Mouse (Mus musculus) kidney, postnatal 10 days (tissue): ENCODE data around the gene Tmem199.

Experiments used
- DNase-seq: peaks from one replicate; pipeline ENCODE4 v3.0.0; 2021; ENCODE audit warnings: mixed read lengths

The Tmem199 gene

DNA sequence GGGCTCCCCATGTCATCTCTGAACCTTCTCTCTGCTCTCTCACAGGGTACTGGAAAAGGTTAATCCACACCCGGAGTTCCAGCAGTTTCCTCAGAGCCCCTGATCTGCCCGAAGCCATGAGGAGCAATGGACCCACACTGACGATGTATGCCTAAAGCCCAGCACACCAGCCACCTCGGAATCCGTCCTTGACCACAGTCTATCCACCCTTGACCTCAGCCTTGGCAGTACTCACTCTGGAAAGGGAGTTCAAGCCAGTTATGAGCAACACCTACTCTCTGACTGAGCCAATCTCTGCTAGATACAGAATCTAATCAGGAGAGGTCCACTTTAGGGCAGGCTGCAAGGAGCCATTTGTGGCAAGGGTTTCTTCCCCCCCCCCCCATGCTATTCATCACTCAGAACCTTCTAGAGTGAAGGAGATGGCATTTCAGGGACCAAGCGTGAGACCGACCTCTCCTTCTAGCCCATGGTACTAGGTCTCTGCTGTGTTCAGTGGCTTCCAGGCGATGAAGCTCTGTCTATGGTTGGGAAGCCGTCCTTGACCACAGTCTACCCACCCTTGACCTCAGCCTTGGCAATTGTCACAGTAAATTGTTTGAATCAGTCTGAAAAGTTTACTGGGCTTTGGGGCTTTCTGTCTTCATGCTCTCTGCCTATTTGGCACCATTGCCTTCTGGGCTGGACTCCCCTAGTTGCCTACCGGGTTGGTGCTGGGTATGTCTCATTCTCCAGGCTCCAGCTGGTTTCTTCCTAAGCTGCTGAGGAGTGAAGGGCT lies 40.5 kb downstream of the Tmem199 start:
- DNase-seq, result peak; percentile 3

DNA sequence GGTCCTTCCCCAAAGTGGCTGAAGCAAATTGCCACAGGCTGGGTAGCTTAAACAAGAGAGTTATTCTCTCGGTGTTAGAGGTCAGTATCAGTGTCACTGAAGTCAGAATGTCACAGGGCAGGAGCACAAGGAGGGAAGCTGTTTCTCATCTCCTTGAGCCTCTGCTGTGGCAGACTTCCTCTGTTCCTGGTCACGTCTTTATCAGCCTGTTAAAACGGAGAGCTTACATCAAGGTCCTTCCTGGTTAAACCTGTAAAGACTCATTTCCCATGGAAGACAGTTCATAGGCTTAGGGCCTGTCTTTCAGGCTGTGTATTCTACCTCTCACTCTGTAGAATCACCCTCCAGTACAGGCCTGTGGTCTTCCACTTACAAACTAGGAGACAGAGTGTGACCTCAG lies 44.0 kb downstream of the Tmem199 start:
- DNase-seq, result no peak

DNA sequence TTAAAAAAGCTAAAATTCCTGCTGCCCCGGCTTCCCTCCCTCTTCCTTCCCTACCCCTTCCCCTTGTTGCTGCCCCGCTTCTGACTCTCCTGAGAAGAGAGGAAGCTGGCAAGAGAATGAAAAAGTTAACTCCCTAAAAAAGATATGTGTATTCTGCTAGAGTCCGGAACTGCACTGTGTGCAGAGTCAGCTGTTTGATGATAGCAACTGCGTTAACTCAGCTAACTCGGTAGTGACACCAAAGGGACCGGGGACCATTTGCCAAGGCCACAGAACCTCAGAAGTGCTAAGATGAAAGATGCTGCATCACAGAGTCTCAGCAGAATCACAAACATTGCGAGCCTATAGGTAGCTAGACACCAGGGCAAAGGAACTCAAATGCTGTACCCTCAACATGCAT lies 44.5 kb downstream of the Tmem199 start:
- no peak for DNase-seq

DNA sequence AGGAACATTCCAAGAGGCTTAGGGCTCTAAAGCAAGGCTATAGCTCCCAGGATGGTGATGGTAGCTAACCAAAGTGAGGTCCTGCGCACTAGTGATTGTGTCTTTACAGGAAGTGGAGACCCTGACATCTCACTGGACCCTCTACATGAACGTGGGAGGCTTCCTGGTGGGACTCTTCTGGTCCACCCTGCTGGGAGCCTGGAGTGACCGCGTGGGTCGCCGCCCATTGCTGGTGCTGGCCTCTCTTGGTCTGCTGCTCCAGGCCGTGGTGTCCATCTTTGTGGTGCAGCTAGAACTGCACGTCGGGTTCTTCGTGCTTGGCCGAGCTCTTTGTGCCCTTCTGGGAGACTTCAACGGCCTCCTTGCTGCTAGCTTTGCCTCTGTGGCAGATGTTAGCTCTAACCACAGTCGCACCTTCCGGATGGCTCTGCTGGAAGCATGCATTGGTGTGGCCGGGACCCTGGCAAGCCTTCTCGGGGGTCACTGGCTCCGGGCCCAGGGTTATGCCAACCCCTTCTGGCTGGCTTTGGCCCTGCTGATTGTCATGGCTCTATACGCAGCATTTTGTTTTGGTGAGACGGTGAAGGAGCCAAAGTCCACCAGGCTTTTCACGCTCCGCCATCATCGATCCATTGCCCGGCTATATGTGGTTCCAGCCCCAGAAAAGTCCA lies 45.6 kb downstream of the Tmem199 start:
- peak; percentile 24 for DNase-seq

DNA sequence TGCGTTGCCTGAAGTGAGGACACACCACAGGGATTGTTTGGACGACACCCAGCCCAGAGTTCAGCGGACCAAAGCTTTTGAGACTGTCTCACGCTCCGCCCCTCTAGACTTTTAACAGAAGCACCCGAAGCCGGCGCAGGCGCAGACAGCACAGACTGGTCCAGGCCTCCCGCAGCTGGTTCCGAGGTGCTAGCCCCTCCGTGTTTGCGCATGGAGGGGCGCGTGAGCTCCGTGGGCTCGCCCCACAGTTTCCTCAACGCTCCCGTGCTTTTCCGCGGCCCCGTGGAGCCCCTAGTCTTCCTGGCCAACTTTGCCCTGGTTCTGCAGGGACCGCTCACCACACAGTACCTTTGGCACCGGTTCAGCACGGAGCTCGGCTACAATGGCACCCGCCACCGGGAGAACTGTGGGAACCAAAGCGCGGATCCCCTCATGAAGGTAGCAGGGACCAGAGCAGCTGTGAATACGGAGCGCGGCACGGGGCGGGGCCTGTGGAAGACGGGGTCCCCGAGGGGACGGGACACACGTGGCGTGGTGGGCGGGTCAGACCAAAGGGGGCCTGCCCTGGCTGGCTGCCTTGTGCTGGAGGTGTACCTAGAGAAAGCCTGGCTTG lies 46.3 kb downstream of the Tmem199 start, which contains the start of gene Slc46a1:
TSS of gene Slc46a1 (plus strand) at position 130 of the 613 bp plus-strand sequence.
- DNase-seq, result peak; percentile 94

DNA sequence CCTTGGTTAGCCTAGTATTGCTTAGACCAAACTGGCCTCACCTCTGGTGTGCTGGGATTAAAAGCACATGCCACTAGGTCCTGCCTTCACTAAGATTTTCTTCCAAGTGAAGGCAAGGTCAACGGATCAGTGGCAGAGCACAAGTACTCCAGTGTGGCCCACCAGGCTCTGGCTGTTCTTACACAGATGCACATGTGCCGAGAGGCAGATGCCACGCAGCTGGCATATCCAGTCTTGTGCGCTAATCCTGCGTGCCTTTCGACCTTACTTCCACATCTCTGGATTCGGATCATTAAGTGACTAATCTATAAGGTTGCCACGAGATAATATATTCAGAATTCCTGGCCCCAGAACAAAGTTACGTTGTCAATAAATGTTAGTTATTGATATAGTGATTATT lies 46.9 kb downstream of the Tmem199 start:
- DNase-seq, result no peak

DNA sequence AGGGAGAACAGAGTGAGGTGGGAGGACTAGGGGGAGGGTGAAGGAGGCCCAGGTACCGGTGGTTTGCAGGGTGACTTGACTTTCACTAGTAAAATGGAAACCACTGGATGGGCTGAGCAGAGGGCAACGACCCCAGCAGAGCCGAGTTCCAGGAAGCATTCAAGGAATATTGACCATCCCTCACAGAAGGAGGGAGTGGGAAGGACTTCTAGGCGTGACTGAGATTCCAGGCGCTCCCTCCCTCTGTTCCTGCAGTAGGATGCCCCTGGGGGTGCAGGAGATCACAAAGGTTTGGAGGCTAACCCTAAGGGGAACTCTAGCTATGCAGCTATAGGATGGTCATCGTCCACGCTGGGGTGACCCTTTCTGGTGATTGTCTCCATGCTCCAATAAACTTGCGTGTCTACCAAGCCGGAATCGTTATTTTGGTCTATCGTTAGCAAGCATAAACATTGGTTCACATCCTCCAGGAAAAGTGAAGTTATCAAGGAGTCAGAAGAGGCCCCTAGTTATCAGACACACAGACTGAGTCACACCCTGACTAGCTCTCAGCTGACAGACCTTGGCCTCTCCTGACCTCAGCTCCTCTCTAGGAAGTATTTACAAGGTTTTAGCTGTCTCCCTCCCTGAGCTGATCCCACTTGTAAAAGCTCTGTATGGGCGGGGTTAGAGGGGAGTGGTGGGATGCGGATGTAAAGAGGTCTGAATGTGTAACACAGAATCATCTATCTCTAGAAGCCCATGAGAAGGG lies 48.5 kb downstream of the Tmem199 start:
- DNase-seq, result no peak

DNA sequence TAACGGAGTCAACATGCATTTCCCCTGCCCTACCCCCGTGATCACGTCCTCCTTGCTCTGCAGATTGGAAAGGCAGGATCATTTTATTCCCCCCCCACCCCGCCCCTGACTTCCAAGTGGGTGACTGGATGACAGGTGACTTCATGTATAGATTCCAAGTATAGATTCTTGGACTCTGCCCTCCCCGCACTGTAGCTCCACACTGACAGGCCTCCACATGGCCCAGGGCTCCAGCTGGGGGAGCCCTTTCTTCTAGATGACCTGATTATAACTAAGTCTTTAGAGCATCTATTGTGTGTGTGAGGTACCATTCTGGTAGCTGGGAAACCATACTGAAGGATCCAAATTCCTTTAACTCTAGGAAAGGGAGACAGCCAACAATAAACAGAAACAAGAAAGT lies 49.3 kb downstream of the Tmem199 start:
- DNase-seq, result no peak

DNA sequence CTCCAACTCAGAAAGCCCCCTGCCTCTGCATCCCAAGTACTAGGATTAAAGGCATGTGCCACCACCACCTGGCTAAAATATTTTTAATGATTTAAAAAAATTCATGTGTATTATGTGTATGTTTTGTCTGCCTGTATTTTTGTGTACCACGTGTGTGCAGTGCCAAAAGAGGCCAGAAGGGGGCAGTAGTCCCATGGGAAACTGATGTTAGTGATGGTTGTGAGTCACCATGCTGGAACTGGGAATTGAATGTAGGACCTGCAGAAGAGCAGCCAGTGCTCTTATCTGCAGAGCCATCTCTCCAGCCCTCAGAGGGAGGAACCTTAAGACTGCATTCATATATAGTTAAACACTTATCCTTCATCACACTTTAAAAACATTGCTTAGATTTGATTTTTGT lies 50.1 kb downstream of the Tmem199 start:
- DNase-seq, result no peak

DNA sequence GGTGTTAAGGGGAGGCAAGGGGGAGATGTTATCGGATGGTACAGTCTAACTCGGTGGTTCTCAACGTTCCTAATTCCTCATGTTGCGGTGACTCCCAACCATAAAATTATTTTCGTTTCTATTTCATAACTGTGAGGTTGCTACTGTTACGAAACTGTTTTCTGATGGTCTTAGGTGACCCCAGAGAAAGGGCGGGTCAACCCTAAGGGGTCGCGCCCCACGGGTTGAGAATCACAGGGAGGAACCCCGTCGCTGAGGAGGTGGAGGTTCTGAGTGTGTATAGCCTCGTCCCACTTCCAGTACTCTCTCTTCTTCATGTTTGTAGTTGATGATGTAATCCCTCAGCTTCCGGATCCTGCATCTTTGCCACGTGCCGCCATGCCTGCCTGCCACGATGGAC lies 53.2 kb downstream of the Tmem199 start:
- no peak for DNase-seq
